Mouse (Mus musculus): ENCODE results near the gene Tiam1.

GRCm38 (mm10) chr16:90078806-90079381 is 64.7 kb downstream of the Tiam1 start:
- no peak for TF ChIP-seq CTCF (IDR thresholded peaks at IDR 0.05; ENCODE audit: borderline replicate concordance, extremely low read depth, insufficient read depth, insufficient read length)
- no peak for TF ChIP-seq POLR2A (IDR thresholded peaks at IDR 0.05; ENCODE audit: borderline replicate concordance, extremely low read depth, insufficient read depth, insufficient read length, poor library complexity, severe bottlenecking)

Data from brain, embryonic 14.5 days (tissue).